Mouse (Mus musculus): ENCODE measurements around the gene Dpagt1. TPM values are rescaled to one million over a fixed set of nuclear protein-coding genes. Genes with fewer than 3 reads are reported as not detected.
"Not testable (repeated sequence)": the region's sequence is repeated elsewhere in the genome, so short reads cannot be mapped to it uniquely, and the experiment has no call there.

Gene Dpagt1
- polyA plus RNA-seq, 1 experiment from 2014 or later: 33.7 TPM

GRCm38 (mm10) chr9:44300001-44300400, 25.8 kb upstream of the Dpagt1 start:
- Histone ChIP-seq H3K4me1 (ENCODE audit: control insufficient read depth, insufficient read depth, low read length) (peaks cover 11% of the 10 kb centered on the region), H3K36me3 (ENCODE audit: control insufficient read depth, insufficient read depth) (peaks cover 53% of the 10 kb centered on the region)
- H3K9me3 ChIP-seq (replicated peaks; ENCODE audit: control insufficient read depth, low read length); H3K4me2 ChIP-seq (ENCODE audit: low read depth, low read length); H3K27ac ChIP-seq (ENCODE audit: low read length); H3K9ac ChIP-seq (ENCODE audit: low read length); H3K27me3 ChIP-seq (ENCODE audit: control insufficient read depth, insufficient read depth, low read length); H3K4me3 ChIP-seq (ENCODE audit: low read length); ATAC-seq (replicated peaks; ENCODE audit: extremely low read depth, insufficient read depth, low FRiP score): not testable (repeated sequence)
- 88% methylated on average over 3 of the region's 3 CpGs for WGBS

GRCm38 (mm10) chr9:44305466-44306079, 20.2 kb upstream of the Dpagt1 start, which contains the start of gene Hinfp:
Gene Hinfp (minus strand): TSS chr9:44305671.
- peak within 1 kb of the TSS; percentile 97 for H3K9ac ChIP-seq (ENCODE audit: low read length)
- peak; percentile 99 for ATAC-seq (replicated peaks; ENCODE audit: extremely low read depth, insufficient read depth, low FRiP score)
- H3K9me3 ChIP-seq (replicated peaks; ENCODE audit: control insufficient read depth, low read length): no peaks in the 10 kb centered on the region; the same call in 1 of the 2 replicates
- WGBS: under 1% methylated on average over 54 of the region's 54 CpGs
- H3K27ac ChIP-seq (ENCODE audit: low read length): peak within 1 kb of the TSS; percentile 81
- H3K4me2 ChIP-seq (ENCODE audit: low read depth, low read length): peak within 1 kb of the TSS; percentile 92
- no peaks in the 10 kb centered on the region for H3K27me3 ChIP-seq (ENCODE audit: control insufficient read depth, insufficient read depth, low read length)
- H3K4me3 ChIP-seq (ENCODE audit: low read length): peak within 1 kb of the TSS; percentile 94
- peaks cover 11% of the 10 kb centered on the region for H3K4me1 ChIP-seq (ENCODE audit: control insufficient read depth, insufficient read depth, low read length)
- peaks cover 10% of the 10 kb centered on the region for H3K36me3 ChIP-seq (ENCODE audit: control insufficient read depth, insufficient read depth)

GRCm38 (mm10) chr9:44306532-44306931, 19.3 kb upstream of the Dpagt1 start:
- H3K9ac ChIP-seq (ENCODE audit: low read length): no peak overlapping the region
- no peak overlapping the region for H3K4me3 ChIP-seq (ENCODE audit: low read length)
- 90% methylated on average over 6 of the region's 6 CpGs for WGBS
- ATAC-seq (replicated peaks; ENCODE audit: extremely low read depth, insufficient read depth, low FRiP score): no peak
- no peak overlapping the region for H3K27ac ChIP-seq (ENCODE audit: low read length)
- H3K9me3 ChIP-seq (replicated peaks; ENCODE audit: control insufficient read depth, low read length): no peaks in the 10 kb centered on the region; the same call in 1 of the 2 replicates
- no peak overlapping the region for H3K4me2 ChIP-seq (ENCODE audit: low read depth, low read length)
- H3K36me3 ChIP-seq (ENCODE audit: control insufficient read depth, insufficient read depth): peaks cover 10% of the 10 kb centered on the region
- peaks cover 13% of the 10 kb centered on the region for H3K4me1 ChIP-seq (ENCODE audit: control insufficient read depth, insufficient read depth, low read length)
- H3K27me3 ChIP-seq (ENCODE audit: control insufficient read depth, insufficient read depth, low read length): no peaks in the 10 kb centered on the region

GRCm38 (mm10) chr9:44307248-44307647, 18.6 kb upstream of the Dpagt1 start:
- Histone ChIP-seq H3K9ac (ENCODE audit: low read length) (no peak overlapping the region), H3K27me3 (ENCODE audit: control insufficient read depth, insufficient read depth, low read length) (no peaks in the 10 kb centered on the region), H3K36me3 (ENCODE audit: control insufficient read depth, insufficient read depth) (0 out of 2 replicates have a peak, but pooled peaks cover 4% of the 10 kb centered on the region), H3K9me3 (replicated peaks; ENCODE audit: control insufficient read depth, low read length) (no peaks in the 10 kb centered on the region; the same call in 1 of the 2 replicates), H3K27ac (ENCODE audit: low read length) (no peak overlapping the region), H3K4me2 (ENCODE audit: low read depth, low read length) (no peak overlapping the region), H3K4me1 (ENCODE audit: control insufficient read depth, insufficient read depth, low read length) (peaks cover 13% of the 10 kb centered on the region), H3K4me3 (ENCODE audit: low read length) (no peak overlapping the region)
- ATAC-seq (replicated peaks; ENCODE audit: extremely low read depth, insufficient read depth, low FRiP score): no peak
- 77% methylated on average over 2 of the region's 2 CpGs for WGBS

- 66% methylated on average over 3 of the region's 3 CpGs for WGBS
- peaks cover 4% of the 10 kb centered on the region for H3K4me1 ChIP-seq (ENCODE audit: control insufficient read depth, insufficient read depth, low read length)
- H3K4me3 ChIP-seq (ENCODE audit: low read length): no peak overlapping the region
- no peak for ATAC-seq (replicated peaks; ENCODE audit: extremely low read depth, insufficient read depth, low FRiP score)
- no peak overlapping the region for H3K27ac ChIP-seq (ENCODE audit: low read length)
- no peaks in the 10 kb centered on the region for H3K27me3 ChIP-seq (ENCODE audit: control insufficient read depth, insufficient read depth, low read length)
- no peak overlapping the region for H3K9ac ChIP-seq (ENCODE audit: low read length)
- no peak overlapping the region for H3K4me2 ChIP-seq (ENCODE audit: low read depth, low read length)
- H3K36me3 ChIP-seq (ENCODE audit: control insufficient read depth, insufficient read depth): peaks cover 14% of the 10 kb centered on the region
- no peaks in the 10 kb centered on the region; the same call in 1 of the 2 replicates for H3K9me3 ChIP-seq (replicated peaks; ENCODE audit: control insufficient read depth, low read length)
Observed at GRCm38 (mm10) chr9:44309756-44310155, 16.1 kb upstream of the Dpagt1 start.

- Histone ChIP-seq H3K27me3 (ENCODE audit: control insufficient read depth, insufficient read depth, low read length) (no peaks in the 10 kb centered on the region), H3K4me1 (ENCODE audit: control insufficient read depth, insufficient read depth, low read length) (peaks cover 2% of the 10 kb centered on the region; the same call in 1 of the 2 replicates), H3K36me3 (ENCODE audit: control insufficient read depth, insufficient read depth) (peaks cover 17% of the 10 kb centered on the region), H3K9ac (ENCODE audit: low read length) (no peak overlapping the region), H3K4me3 (ENCODE audit: low read length) (no peak overlapping the region), H3K4me2 (ENCODE audit: low read depth, low read length) (peak overlapping the region; percentile 11; the same call in 1 of the 2 replicates), H3K27ac (ENCODE audit: low read length) (peak overlapping the region; percentile 50), H3K9me3 (replicated peaks; ENCODE audit: control insufficient read depth, low read length) (no peaks in the 10 kb centered on the region; the same call in 1 of the 2 replicates)
- ATAC-seq (replicated peaks; ENCODE audit: extremely low read depth, insufficient read depth, low FRiP score): no peak
- WGBS: 46% methylated on average over 10 of the region's 10 CpGs
Observed at GRCm38 (mm10) chr9:44310750-44311135, 15.1 kb upstream of the Dpagt1 start.

- Histone ChIP-seq H3K27me3 (ENCODE audit: control insufficient read depth, insufficient read depth, low read length) (no peaks in the 10 kb centered on the region), H3K9ac (ENCODE audit: low read length) (peak overlapping the region; percentile 35), H3K4me1 (ENCODE audit: control insufficient read depth, insufficient read depth, low read length) (peaks cover 2% of the 10 kb centered on the region; the same call in 1 of the 2 replicates), H3K27ac (ENCODE audit: low read length) (peak overlapping the region; percentile 50), H3K4me3 (ENCODE audit: low read length) (no peak overlapping the region), H3K4me2 (ENCODE audit: low read depth, low read length) (peak overlapping the region; percentile 11; the same call in 1 of the 2 replicates), H3K36me3 (ENCODE audit: control insufficient read depth, insufficient read depth) (peaks cover 20% of the 10 kb centered on the region), H3K9me3 (replicated peaks; ENCODE audit: control insufficient read depth, low read length) (no peaks in the 10 kb centered on the region; the same call in 1 of the 2 replicates)
- peak; percentile 64; the same call in 1 of the 2 replicates for ATAC-seq (replicated peaks; ENCODE audit: extremely low read depth, insufficient read depth, low FRiP score)
- WGBS: 30% methylated on average over 27 of the region's 27 CpGs
Observed at GRCm38 (mm10) chr9:44311136-44312134, 14.4 kb upstream of the Dpagt1 start.

- H3K36me3 ChIP-seq (ENCODE audit: control insufficient read depth, insufficient read depth): peaks cover 22% of the 10 kb centered on the region
- peaks cover 12% of the 10 kb centered on the region for H3K4me1 ChIP-seq (ENCODE audit: control insufficient read depth, insufficient read depth, low read length)
- H3K27me3 ChIP-seq (ENCODE audit: control insufficient read depth, insufficient read depth, low read length): no peaks in the 10 kb centered on the region
- H3K4me3 ChIP-seq (ENCODE audit: low read length): no peak overlapping the region
- 75% methylated on average over 19 of the region's 19 CpGs for WGBS
- no peak for ATAC-seq (replicated peaks; ENCODE audit: extremely low read depth, insufficient read depth, low FRiP score)
- no peaks in the 10 kb centered on the region for H3K9me3 ChIP-seq (replicated peaks; ENCODE audit: control insufficient read depth, low read length)
- H3K27ac ChIP-seq (ENCODE audit: low read length): no peak overlapping the region
- no peak overlapping the region for H3K9ac ChIP-seq (ENCODE audit: low read length)
- no peak overlapping the region for H3K4me2 ChIP-seq (ENCODE audit: low read depth, low read length)
Observed at GRCm38 (mm10) chr9:44313476-44314256, 12.2 kb upstream of the Dpagt1 start.

Data from heart, embryonic 16.5 days (tissue).